Mouse (Mus musculus): ENCODE data around the gene Spata2. TPM values are rescaled to one million over a fixed set of nuclear protein-coding genes. Genes with fewer than 3 reads are reported as not detected.

Spata2 gene
- polyA plus RNA-seq, 1 experiment from 2014 or later = 19.6 TPM

- ATAC-seq (ENCODE audit: low FRiP score) = no peak
- Histone ChIP-seq H3K9ac (no peak overlapping the region), H3K4me3 (replicated peaks) (no peak overlapping the region), H3K4me2 (no peak overlapping the region), H3K9me3 (no peaks in the 10 kb centered on the region), H3K27me3 (no peaks in the 10 kb centered on the region), H3K4me1 (peaks cover 26% of the 10 kb centered on the region), H3K27ac (no peak overlapping the region), H3K36me3 (replicated peaks) (peaks cover 57% of the 10 kb centered on the region)
- 97% methylated on average over 10 of the region's 10 CpGs for WGBS
These were observed 14.0 kb upstream of the Spata2 start for GRCm38 (mm10) chr2:167506546-167507260.

DNA sequence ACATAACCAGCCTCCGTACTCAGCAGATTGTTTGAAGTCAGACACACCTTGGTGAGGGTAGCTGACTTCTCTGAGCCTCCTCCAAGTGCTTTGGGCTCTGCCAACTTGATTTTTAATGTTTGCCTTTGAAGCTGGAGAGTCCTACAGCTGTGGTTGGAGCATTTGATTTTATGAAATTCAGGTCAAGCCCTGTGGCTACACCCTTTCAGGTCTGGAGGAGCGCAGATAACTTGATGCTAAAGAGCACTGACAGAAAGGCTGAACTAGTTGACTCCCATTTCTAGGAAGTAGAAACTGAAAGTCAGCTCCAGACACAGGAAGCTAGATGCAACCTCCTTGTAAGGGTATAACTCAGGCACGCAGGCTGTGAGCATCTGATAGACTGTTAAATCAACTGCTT lies 12.4 kb upstream of the Spata2 start:
- Histone ChIP-seq H3K4me3 (replicated peaks) (peak overlapping the region; percentile 94; the same call in 1 of the 2 replicates), H3K4me2 (peak overlapping the region; percentile 91)
- WGBS = 90% methylated on average over 3 of the region's 3 CpGs

GRCm38 (mm10) chr2:167503896-167504349 lies 11.2 kb upstream of the Spata2 start:
- H3K36me3 ChIP-seq (replicated peaks) = peaks cover 32% of the 10 kb centered on the region
- peak overlapping the region; percentile 94 for H3K4me3 ChIP-seq (replicated peaks)
- peaks cover 26% of the 10 kb centered on the region for H3K4me1 ChIP-seq
- peak overlapping the region; percentile 91 for H3K9ac ChIP-seq
- ATAC-seq (ENCODE audit: low FRiP score) = peak; percentile 36; the same call in 1 of the 2 replicates
- no peaks in the 10 kb centered on the region for H3K9me3 ChIP-seq
- H3K4me2 ChIP-seq = peak overlapping the region; percentile 91
- under 1% methylated on average over 32 of the region's 32 CpGs for WGBS
- no peaks in the 10 kb centered on the region for H3K27me3 ChIP-seq
- H3K27ac ChIP-seq = peak overlapping the region; percentile 86

More for the DNA sequence above, 12.4 kb upstream of the Spata2 start:
- Histone ChIP-seq H3K9ac (0 out of 2 replicates have a peak overlapping the region, but pooled peaks have one; percentile 8), H3K36me3 (replicated peaks) (peaks cover 42% of the 10 kb centered on the region), H3K27ac (no peak overlapping the region), H3K27me3 (no peaks in the 10 kb centered on the region), H3K9me3 (no peaks in the 10 kb centered on the region), H3K4me1 (peaks cover 26% of the 10 kb centered on the region)
- ATAC-seq (ENCODE audit: low FRiP score) = no peak

GRCm38 (mm10) chr2:167503253-167503895 lies 10.7 kb upstream of the Spata2 start:
- H3K36me3 ChIP-seq (replicated peaks) = peaks cover 27% of the 10 kb centered on the region
- peaks cover 26% of the 10 kb centered on the region for H3K4me1 ChIP-seq
- WGBS = under 1% methylated on average over 85 of the region's 85 CpGs
- peak overlapping the region; percentile 86 for H3K27ac ChIP-seq
- peak overlapping the region; percentile 91 for H3K9ac ChIP-seq
- H3K4me3 ChIP-seq (replicated peaks) = peak overlapping the region; percentile 94
- H3K9me3 ChIP-seq = no peaks in the 10 kb centered on the region
- peak overlapping the region; percentile 91 for H3K4me2 ChIP-seq
- H3K27me3 ChIP-seq = no peaks in the 10 kb centered on the region
- ATAC-seq (ENCODE audit: low FRiP score) = peak; percentile 92

GRCm38 (mm10) chr2:167502554-167503252 lies 10.0 kb upstream of the Spata2 start:
- H3K4me3 ChIP-seq (replicated peaks) = peak overlapping the region; percentile 94
- WGBS = 52% methylated on average over 13 of the region's 13 CpGs
- peak overlapping the region; percentile 91 for H3K4me2 ChIP-seq
- H3K9ac ChIP-seq = no peak overlapping the region
- H3K27ac ChIP-seq = peak overlapping the region; percentile 86
- peak; percentile 21; the same call in 1 of the 2 replicates for ATAC-seq (ENCODE audit: low FRiP score)
- no peaks in the 10 kb centered on the region for H3K9me3 ChIP-seq
- H3K27me3 ChIP-seq = no peaks in the 10 kb centered on the region
- H3K36me3 ChIP-seq (replicated peaks) = peaks cover 20% of the 10 kb centered on the region
- H3K4me1 ChIP-seq = peaks cover 26% of the 10 kb centered on the region

GRCm38 (mm10) chr2:167497272-167497671 lies 4.6 kb upstream of the Spata2 start:
- Histone ChIP-seq H3K27ac (no peak overlapping the region), H3K4me3 (replicated peaks) (no peak overlapping the region), H3K36me3 (replicated peaks) (no peaks in the 10 kb centered on the region), H3K27me3 (no peaks in the 10 kb centered on the region), H3K4me2 (no peak overlapping the region), H3K9ac (no peak overlapping the region), H3K4me1 (peaks cover 7% of the 10 kb centered on the region), H3K9me3 (no peaks in the 10 kb centered on the region)
- WGBS = 78% methylated on average over 5 of the region's 5 CpGs
- no peak for ATAC-seq (ENCODE audit: low FRiP score)

DNA sequence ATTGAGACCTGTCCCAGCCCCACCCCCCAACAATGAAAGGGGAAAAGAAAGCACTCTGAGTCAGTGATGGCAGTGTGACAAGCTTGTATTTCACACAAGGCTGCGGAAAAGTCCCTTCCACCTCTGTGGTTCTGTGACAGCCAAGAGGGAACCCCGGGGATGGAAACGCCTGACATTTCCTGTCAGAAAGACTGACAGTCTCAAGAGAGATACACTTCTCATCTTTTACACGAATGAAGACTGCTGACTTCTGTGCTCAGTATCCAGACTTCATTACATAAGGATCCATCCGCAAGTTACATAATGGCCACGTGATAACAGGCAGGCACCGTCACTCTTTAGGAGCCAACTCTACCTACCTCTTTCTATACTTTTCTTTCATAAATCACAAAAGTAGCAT lies 3.8 kb upstream of the Spata2 start:
- H3K9ac ChIP-seq = no peak overlapping the region
- 83% methylated on average over 7 of the region's 7 CpGs for WGBS

DNA sequence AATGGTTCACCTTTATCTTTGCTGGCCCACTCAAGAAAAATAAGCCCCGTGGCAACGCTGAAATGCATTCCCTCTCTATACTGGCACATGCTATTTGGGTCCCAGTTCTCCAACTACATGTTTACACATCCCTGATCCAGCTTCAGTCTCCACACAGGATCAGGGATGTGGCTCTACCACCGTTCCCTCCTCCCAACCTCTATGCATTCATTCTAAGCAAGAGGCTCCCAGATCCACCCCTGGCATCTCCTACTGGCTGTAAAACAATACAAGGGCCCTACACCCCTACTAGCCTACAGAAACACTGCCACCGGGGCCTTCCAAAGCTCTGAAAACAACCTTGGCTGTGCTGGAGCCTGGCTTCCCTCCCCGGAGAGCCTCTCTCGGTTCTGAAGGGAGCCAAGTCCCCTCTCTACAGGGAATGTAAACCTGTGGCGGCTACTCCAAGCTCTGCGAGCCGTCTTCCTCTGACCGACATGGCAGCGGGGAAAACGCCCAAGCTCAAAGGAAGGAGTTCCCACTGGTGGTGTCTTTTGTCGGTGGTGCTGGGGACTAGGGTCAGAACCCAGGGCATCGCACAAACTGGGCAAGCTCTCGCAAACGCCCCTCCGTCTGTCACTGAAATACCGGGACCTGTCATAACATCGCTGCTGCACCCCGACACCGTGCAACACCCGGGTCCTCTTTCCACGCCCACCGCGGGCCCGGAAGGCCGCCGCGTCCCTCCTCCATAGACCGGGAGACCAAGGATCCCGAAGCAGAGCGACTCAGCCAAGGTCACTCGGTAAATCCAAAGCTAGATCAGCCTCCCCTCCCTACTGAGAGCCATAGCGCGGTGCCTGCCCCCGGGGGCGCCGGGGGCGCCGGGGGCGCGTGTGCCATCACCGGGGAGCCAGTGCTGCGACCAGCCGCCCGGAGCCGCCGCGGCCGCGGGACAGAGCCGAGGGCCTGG lies 654 bp downstream of the Spata2 start, which contains the start of gene Rnf114:
Gene Rnf114 (plus strand): TSS at position 889 of the 952 bp plus-strand sequence.
- Histone ChIP-seq H3K4me2 (peak within 1 kb of the TSS; percentile 97), H3K9ac (peak within 1 kb of the TSS; percentile 83), H3K36me3 (replicated peaks) (peaks cover 10% of the 10 kb centered on the region; the same call in 1 of the 2 replicates), H3K4me3 (replicated peaks) (peak within 1 kb of the TSS; percentile 97), H3K9me3 (no peaks in the 10 kb centered on the region), H3K27me3 (no peaks in the 10 kb centered on the region), H3K4me1 (peaks cover 23% of the 10 kb centered on the region), H3K27ac (peak within 1 kb of the TSS; percentile 98)
- 4% methylated on average over 52 of the region's 52 CpGs for WGBS
- peak; percentile 41; the same call in 1 of the 2 replicates for ATAC-seq (ENCODE audit: low FRiP score)

More for the DNA sequence above, 3.8 kb upstream of the Spata2 start:
- no peaks in the 10 kb centered on the region for H3K9me3 ChIP-seq
- H3K27me3 ChIP-seq = no peaks in the 10 kb centered on the region
- ATAC-seq (ENCODE audit: low FRiP score) = no peak
- H3K4me2 ChIP-seq = no peak overlapping the region
- H3K4me1 ChIP-seq = peaks cover 14% of the 10 kb centered on the region
- H3K36me3 ChIP-seq (replicated peaks) = no peaks in the 10 kb centered on the region
- no peak overlapping the region for H3K27ac ChIP-seq
- H3K4me3 ChIP-seq (replicated peaks) = no peak overlapping the region

- WGBS = 79% methylated on average over 4 of the region's 4 CpGs
- Histone ChIP-seq H3K27ac (no peak overlapping the region), H3K9ac (peak overlapping the region; percentile 83; the same call in 1 of the 2 replicates), H3K4me3 (replicated peaks) (peak overlapping the region; percentile 97; the same call in 1 of the 2 replicates), H3K4me1 (peaks cover 23% of the 10 kb centered on the region), H3K27me3 (no peaks in the 10 kb centered on the region), H3K36me3 (replicated peaks) (peaks cover 10% of the 10 kb centered on the region; the same call in 1 of the 2 replicates), H3K9me3 (no peaks in the 10 kb centered on the region), H3K4me2 (peak overlapping the region; percentile 97; the same call in 1 of the 2 replicates)
- ATAC-seq (ENCODE audit: low FRiP score) = no peak
These were observed 1.7 kb downstream of the Spata2 start for GRCm38 (mm10) chr2:167490813-167491525.

- Histone ChIP-seq H3K4me3 (replicated peaks) (no peak overlapping the region), H3K27ac (no peak overlapping the region), H3K36me3 (replicated peaks) (peaks cover 34% of the 10 kb centered on the region), H3K27me3 (no peaks in the 10 kb centered on the region), H3K4me2 (no peak overlapping the region), H3K9me3 (no peaks in the 10 kb centered on the region), H3K9ac (no peak overlapping the region), H3K4me1 (peaks cover 16% of the 10 kb centered on the region)
- WGBS = 94% methylated on average over 6 of the region's 6 CpGs
- ATAC-seq (ENCODE audit: low FRiP score) = no peak
These were observed 4.7 kb downstream of the Spata2 start for GRCm38 (mm10) chr2:167487994-167488393.

DNA sequence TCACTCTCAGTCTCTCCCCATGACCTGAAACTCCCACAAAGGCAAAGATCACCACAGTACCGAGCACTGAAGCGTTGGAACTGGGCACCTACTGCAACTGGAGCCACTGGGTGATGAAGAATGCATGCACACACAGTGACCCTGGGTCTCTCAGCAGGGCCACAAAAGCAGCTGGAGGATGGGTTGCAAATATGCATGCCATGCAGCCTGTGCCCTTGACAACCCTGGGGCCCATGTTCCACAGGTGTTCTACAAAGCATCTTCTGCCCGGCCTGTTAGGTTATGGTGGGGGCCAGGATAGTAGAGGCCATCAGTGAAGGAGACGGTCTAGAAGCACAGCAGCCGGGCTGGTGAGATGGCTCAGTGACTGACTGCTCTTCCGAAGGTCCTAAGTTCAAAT lies 5.1 kb downstream of the Spata2 start:
- Histone ChIP-seq H3K4me3 (replicated peaks) (no peak overlapping the region), H3K4me2 (no peak overlapping the region), H3K27me3 (no peaks in the 10 kb centered on the region), H3K4me1 (peaks cover 16% of the 10 kb centered on the region), H3K27ac (no peak overlapping the region), H3K36me3 (replicated peaks) (peaks cover 39% of the 10 kb centered on the region), H3K9me3 (no peaks in the 10 kb centered on the region), H3K9ac (no peak overlapping the region)
- WGBS = 93% methylated on average over 6 of the region's 6 CpGs
- no peak for ATAC-seq (ENCODE audit: low FRiP score)
